Mouse (Mus musculus): ENCODE measurements around the gene Rfng. TPM values are rescaled to one million over a fixed set of nuclear protein-coding genes. Genes with fewer than 3 reads are reported as not detected.
"Not testable (repeated sequence)": the region's sequence is repeated elsewhere in the genome, so short reads cannot be mapped to it uniquely, and the experiment has no call there.

Gene Rfng
- 3.1 and 5.7 TPM in 2 replicates for total RNA-seq (2014; rRNA removed)
- 25.1 and 28.3 TPM in 2 replicates for polyA plus RNA-seq (2012; rRNA removed)

DNA sequence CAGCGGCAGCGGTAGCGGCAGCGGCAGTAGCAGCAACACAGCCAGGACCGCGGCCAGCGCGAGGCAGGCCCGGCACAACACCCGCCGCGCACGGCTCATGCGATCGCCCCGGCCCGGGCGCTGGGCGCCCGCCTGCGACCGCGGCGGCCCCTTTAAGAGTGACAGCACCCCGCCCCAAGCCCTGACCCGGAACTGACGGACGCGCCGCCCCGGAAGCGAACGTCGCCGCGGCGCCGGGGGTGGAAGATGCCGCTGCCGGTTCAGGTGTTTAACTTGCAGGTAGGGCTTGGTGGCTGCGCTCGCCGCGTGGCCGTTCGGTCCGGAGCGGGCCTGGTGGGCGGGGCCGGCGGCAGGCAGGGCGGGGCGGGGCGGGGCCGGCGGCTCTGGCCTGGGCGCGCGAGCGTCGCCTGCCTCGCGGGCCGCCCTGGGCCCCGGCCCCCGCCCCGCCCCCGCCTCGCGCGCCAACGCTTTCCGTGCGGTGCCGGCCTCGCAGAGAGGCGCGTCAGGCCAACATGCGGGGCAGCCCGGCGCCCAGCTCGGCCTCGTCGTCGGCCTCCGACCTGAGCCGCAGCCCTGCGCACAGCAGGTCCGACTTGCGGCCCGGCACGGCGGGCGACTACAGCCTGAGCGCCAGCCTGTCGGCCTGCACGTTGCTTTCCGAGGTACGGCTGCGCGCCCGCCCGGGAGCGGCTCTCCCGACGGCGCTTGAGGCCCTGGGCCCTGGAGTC is at the start of gene Rfng, which contains the start of gene Gps1:
Rfng (minus strand) TSS at position 144 of the 728 bp plus-strand sequence.
Gps1 (plus strand) TSS at position 209 of the 728 bp plus-strand sequence.
- WGBS: 1% methylated on average over 104 of the region's 107 CpGs
- TF ChIP-seq POLR2A (IDR thresholded peaks at IDR 0.05; ENCODE audit: extremely low read depth, insufficient read depth, low read length): no peak
- no peak for TF ChIP-seq CTCF (IDR thresholded peaks at IDR 0.05; ENCODE audit: low read depth, low read length)
- peaks cover 4% of the 10 kb centered on the region; the same call in 1 of the 2 replicates for H3K79me2 ChIP-seq (ENCODE audit: control insufficient read depth, insufficient read depth, low read length)
- DNase-seq (ENCODE audit: extremely low read depth, low read depth, low spot score): peak; percentile 58
- H3K4me3 ChIP-seq (ENCODE audit: insufficient read depth, low read depth, low read length): peak within 1 kb of the TSS; percentile 65
- peaks cover 3% of the 10 kb centered on the region; the same call in 1 of the 2 replicates for H3K36me3 ChIP-seq (ENCODE audit: control insufficient read depth, insufficient read depth, low read length)
- H3K27me3 ChIP-seq (ENCODE audit: control insufficient read depth, insufficient read depth, low read length): no peaks in the 10 kb centered on the region
- peak within 1 kb of the TSS; percentile 68 for H3K27ac ChIP-seq (replicated peaks; ENCODE audit: insufficient read depth, low read depth, low read length)
- peak within 1 kb of the TSS; percentile 94 for H3K9ac ChIP-seq (ENCODE audit: low read depth, low read length)
- peaks cover 12% of the 10 kb centered on the region for H3K4me1 ChIP-seq (ENCODE audit: control insufficient read depth, insufficient read depth, low read length)

DNA sequence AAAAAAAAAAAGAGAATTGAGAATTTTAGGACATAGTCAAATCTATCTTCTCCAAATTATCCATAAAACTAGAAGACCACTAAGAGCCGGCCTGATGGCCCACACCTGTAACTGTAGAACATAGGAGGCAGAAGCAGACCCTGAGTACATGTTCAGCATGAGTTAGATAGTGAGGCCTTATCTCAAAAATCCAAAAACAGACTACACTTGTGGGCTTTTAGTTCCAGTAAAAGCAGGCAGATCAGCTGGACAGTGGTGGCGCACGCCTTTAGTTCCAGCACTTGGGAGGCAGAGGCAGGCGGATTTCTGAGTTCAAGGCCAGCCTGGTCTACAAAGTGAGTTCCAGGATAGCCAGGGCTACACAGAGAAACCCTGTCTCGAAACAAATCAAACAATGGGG is 49.0 kb upstream of the Rfng start:
- 78% methylated on average over 5 of the region's 5 CpGs for WGBS
- H3K27ac ChIP-seq (replicated peaks; ENCODE audit: insufficient read depth, low read depth, low read length): peak overlapping the region; percentile 80; the same call in 1 of the 2 replicates

DNA sequence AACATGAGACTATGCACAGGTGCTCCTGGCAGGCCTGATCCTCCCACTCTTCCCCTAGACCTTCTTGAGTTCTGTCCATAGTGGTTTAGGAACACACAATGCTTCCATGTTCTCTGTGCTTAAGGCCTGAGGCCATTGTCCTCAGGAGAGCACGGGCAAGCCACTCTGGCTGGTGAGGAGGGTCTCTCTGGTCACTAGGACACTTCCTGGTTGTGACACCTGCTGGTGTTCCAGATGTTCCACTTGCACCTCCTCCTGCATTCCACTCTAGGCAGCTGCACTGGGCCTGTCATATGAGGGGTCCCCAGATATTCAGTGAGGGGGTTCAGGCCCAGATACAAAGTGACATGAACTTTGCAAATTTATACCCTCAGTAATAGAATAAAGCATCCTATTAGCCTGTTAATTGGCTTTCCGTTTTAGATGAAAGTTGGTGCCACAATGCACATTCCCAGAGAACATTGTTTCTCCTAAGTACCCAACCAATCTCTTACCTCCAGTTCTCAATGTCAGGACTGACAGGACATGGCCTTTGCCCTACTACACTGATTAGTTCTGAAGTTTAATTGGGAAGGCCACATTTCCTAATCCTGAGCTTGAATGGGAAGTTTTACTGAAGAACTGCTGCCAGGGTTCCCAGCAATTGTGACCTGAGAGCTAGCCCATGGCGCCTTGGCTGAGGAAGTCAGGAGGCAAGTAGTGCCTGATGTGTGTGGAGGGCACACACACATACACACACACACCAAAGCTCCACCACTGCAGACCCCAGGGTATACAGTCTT is 47.8 kb upstream of the Rfng start:
- peak; percentile 95 for DNase-seq (ENCODE audit: extremely low read depth, low read depth, low spot score)
- H3K4me3 ChIP-seq (ENCODE audit: insufficient read depth, low read depth, low read length): peak overlapping the region; percentile 41
- H3K27me3 ChIP-seq (ENCODE audit: control insufficient read depth, insufficient read depth, low read length): no peaks in the 10 kb centered on the region
- H3K9ac ChIP-seq (ENCODE audit: low read depth, low read length): peak overlapping the region; percentile 63
- no peak for TF ChIP-seq CTCF (IDR thresholded peaks at IDR 0.05; ENCODE audit: low read depth, low read length)
- no peak for TF ChIP-seq POLR2A (IDR thresholded peaks at IDR 0.05; ENCODE audit: extremely low read depth, insufficient read depth, low read length)
- 0 out of 2 replicates have a peak, but pooled peaks cover 2% of the 10 kb centered on the region for H3K36me3 ChIP-seq (ENCODE audit: control insufficient read depth, insufficient read depth, low read length)
- H3K27ac ChIP-seq (replicated peaks; ENCODE audit: insufficient read depth, low read depth, low read length): peak overlapping the region; percentile 96
- H3K4me1 ChIP-seq (ENCODE audit: control insufficient read depth, insufficient read depth, low read length): peaks cover 20% of the 10 kb centered on the region
- no peaks in the 10 kb centered on the region; the same call in 1 of the 2 replicates for H3K79me2 ChIP-seq (ENCODE audit: control insufficient read depth, insufficient read depth, low read length)
- WGBS: 43% methylated on average over 3 of the region's 3 CpGs

More for the DNA sequence above, 49.0 kb upstream of the Rfng start:
- not testable (repeated sequence) for H3K79me2 ChIP-seq (ENCODE audit: control insufficient read depth, insufficient read depth, low read length); DNase-seq (ENCODE audit: extremely low read depth, low read depth, low spot score); H3K4me3 ChIP-seq (ENCODE audit: insufficient read depth, low read depth, low read length); H3K9ac ChIP-seq (ENCODE audit: low read depth, low read length); H3K27me3 ChIP-seq (ENCODE audit: control insufficient read depth, insufficient read depth, low read length); H3K36me3 ChIP-seq (ENCODE audit: control insufficient read depth, insufficient read depth, low read length)
- H3K4me1 ChIP-seq (ENCODE audit: control insufficient read depth, insufficient read depth, low read length): peaks cover 20% of the 10 kb centered on the region

DNA sequence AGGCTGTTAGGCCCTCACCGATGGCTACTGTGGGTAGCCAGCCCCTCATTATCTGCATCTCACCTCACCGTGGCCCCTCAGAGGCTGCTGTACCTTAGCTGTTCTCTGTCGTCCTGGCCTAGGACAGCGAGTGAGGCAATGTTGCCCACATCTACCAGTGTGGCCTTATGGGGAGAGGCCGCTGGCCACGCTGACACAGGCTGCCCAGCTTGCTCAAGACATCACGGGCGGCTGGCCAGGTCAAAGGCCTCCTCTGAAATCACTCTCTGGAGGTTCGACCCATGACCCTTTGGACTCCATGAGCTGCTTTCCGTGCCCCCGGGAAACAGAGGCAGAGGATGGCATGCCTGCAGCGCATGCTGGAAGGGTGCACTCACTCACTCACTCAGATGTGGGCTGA is 46.7 kb upstream of the Rfng start:
- Histone ChIP-seq H3K27me3 (ENCODE audit: control insufficient read depth, insufficient read depth, low read length) (no peaks in the 10 kb centered on the region), H3K79me2 (ENCODE audit: control insufficient read depth, insufficient read depth, low read length) (no peaks in the 10 kb centered on the region; the same call in 1 of the 2 replicates), H3K36me3 (ENCODE audit: control insufficient read depth, insufficient read depth, low read length) (0 out of 2 replicates have a peak, but pooled peaks cover 2% of the 10 kb centered on the region), H3K9ac (ENCODE audit: low read depth, low read length) (peak overlapping the region; percentile 69), H3K4me3 (ENCODE audit: insufficient read depth, low read depth, low read length) (peak overlapping the region; percentile 41), H3K4me1 (ENCODE audit: control insufficient read depth, insufficient read depth, low read length) (peaks cover 22% of the 10 kb centered on the region), H3K27ac (replicated peaks; ENCODE audit: insufficient read depth, low read depth, low read length) (peak overlapping the region; percentile 96)
- 0 out of 2 replicates have a peak, but pooled peaks have one; percentile 28 for TF ChIP-seq POLR2A (IDR thresholded peaks at IDR 0.05; ENCODE audit: extremely low read depth, insufficient read depth, low read length)
- no peak for TF ChIP-seq CTCF (IDR thresholded peaks at IDR 0.05; ENCODE audit: low read depth, low read length)
- peak; percentile 97 for DNase-seq (ENCODE audit: extremely low read depth, low read depth, low spot score)
- 34% methylated on average over 12 of the region's 12 CpGs for WGBS

DNA sequence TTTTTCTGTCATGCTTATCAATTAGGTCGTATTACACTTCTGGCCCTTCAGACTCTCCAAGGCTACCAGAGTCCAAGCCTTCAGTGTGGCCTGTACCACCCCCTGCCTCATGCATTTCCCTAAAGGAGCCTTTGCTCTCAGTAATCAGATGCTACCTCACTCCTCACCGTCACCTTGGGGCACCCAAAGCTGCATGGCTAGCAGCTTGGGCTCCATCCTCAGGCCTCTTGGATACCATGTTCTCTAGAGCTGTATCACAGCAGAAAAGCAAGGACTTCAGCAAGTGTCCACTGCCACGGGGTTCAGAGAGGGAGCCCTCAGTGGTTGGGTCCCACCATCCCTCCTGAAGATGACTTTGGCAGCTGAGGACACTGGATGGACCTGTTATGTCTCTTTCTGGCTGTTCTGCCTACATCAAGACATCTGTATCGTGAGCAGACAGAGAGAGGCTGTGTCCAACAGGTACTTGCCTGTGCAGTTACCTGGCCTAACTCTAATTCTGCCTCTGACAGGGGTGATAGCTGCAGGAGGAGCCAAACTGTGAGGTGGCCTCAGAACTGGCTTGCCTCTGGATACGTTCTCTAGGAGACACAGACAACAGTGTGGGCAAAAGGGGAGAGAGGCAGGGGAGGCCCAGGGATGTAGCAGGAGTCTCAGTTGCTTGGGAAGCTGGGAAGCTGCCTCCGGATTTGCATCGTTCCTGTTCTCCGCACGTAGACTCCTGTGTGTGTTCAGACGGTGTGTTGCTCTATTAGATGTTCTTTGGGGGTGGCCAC is 45.9 kb upstream of the Rfng start:
- peak overlapping the region; percentile 69 for H3K9ac ChIP-seq (ENCODE audit: low read depth, low read length)
- no peaks in the 10 kb centered on the region; the same call in 1 of the 2 replicates for H3K79me2 ChIP-seq (ENCODE audit: control insufficient read depth, insufficient read depth, low read length)
- H3K4me3 ChIP-seq (ENCODE audit: insufficient read depth, low read depth, low read length): no peak overlapping the region
- peaks cover 30% of the 10 kb centered on the region for H3K4me1 ChIP-seq (ENCODE audit: control insufficient read depth, insufficient read depth, low read length)
- peak overlapping the region; percentile 93 for H3K27ac ChIP-seq (replicated peaks; ENCODE audit: insufficient read depth, low read depth, low read length)
- no peak for TF ChIP-seq CTCF (IDR thresholded peaks at IDR 0.05; ENCODE audit: low read depth, low read length)
- TF ChIP-seq POLR2A (IDR thresholded peaks at IDR 0.05; ENCODE audit: extremely low read depth, insufficient read depth, low read length): no peak
- H3K27me3 ChIP-seq (ENCODE audit: control insufficient read depth, insufficient read depth, low read length): no peaks in the 10 kb centered on the region
- 89% methylated on average over 10 of the region's 10 CpGs for WGBS
- H3K36me3 ChIP-seq (ENCODE audit: control insufficient read depth, insufficient read depth, low read length): no peaks in the 10 kb centered on the region
- no peak for DNase-seq (ENCODE audit: extremely low read depth, low read depth, low spot score)

All from liver, adult 2 months (tissue).